Mouse (Mus musculus) heart, embryonic 15.5 days (tissue): Measurements from ENCODE around the gene Fam122c. TPM values are rescaled to one million over a fixed set of nuclear protein-coding genes. Genes with fewer than 3 reads are reported as not detected.
A peak's percentile ranks its signal among the peaks of the same experiment; 100 is the strongest.

Experiments used
- ATAC-seq: fragments of 200-750 bp; cut with Nextera tagmentation; replicated peaks from 2 replicates; pipeline ENCODE4 v1.8.0; 2017; ENCODE audit warnings: low read depth, moderate TSS enrichment; ENCODE audit not compliant: insufficient number of reproducible peaks, insufficient read depth, low FRiP score
- H3K27ac ChIP-seq: fragments of 300-500 bp; sonication (generic); 2 replicates; pipeline ENCODE4 v1.5.1; 2015; ENCODE audit warnings: mild to moderate bottlenecking, inconsistent platforms
- H3K27me3 ChIP-seq: fragments of 300-500 bp; sonication (generic); 2 replicates; pipeline ENCODE4 v1.6.1; 2015; ENCODE audit warnings: inconsistent platforms
- H3K36me3 ChIP-seq: fragments of 300-500 bp; sonication (generic); 2 replicates; pipeline ENCODE4 v1.6.1; 2015; ENCODE audit warnings: mild to moderate bottlenecking, inconsistent platforms
- H3K4me1 ChIP-seq: fragments of 300-500 bp; sonication (generic); replicated peaks from 2 replicates; pipeline ENCODE4 v1.6.1; 2015; ENCODE audit warnings: inconsistent platforms
- H3K4me2 ChIP-seq: fragments of 300-500 bp; sonication (generic); 2 replicates; pipeline ENCODE4 v1.6.1; 2015; ENCODE audit warnings: inconsistent platforms, mild to moderate bottlenecking, moderate library complexity
- H3K4me3 ChIP-seq: fragments of 300-500 bp; sonication (generic); 2 replicates; pipeline ENCODE4 v1.5.1; 2015; ENCODE audit warnings: mild to moderate bottlenecking, inconsistent platforms
- H3K9ac ChIP-seq: fragments of 300-500 bp; sonication (generic); 2 replicates; pipeline ENCODE4 v1.6.1; 2015; ENCODE audit warnings: mild to moderate bottlenecking, inconsistent platforms
- H3K9me3 ChIP-seq: fragments of 300-500 bp; sonication (generic); replicated peaks from 2 replicates; pipeline ENCODE4 v1.6.1; 2016; ENCODE audit warnings: inconsistent platforms
- WGBS: fragments of 180-500 bp; shearing (Covaris S2); methylation state at CpG from one replicate; pipeline ENCODE4 v1.1.7; 2015; ENCODE audit warnings: mixed read lengths; 5-methylcytosine and 5-hydroxymethylcytosine counted together
- polyA plus RNA-seq: library from polyadenylated mRNA; unstranded; fragments of >200 nt; fragmentation: Nextera tagmentation; extraction: Ambion mirVana; gene quantifications from 2 replicates; pipeline ENCODE4 v1.2.1, GENCODE M21; 2015

Fam122c gene
- polyA plus RNA-seq, 1 experiment from 2014 or later = not detected

GRCm38 (mm10) chrX:53370366-53370740 lies 97.1 kb downstream of the Fam122c start, which contains the start of gene Mospd1:
Mospd1 (minus strand) TSS chrX:53370502.
- Histone ChIP-seq H3K9ac (peak within 1 kb of the TSS; percentile 75), H3K4me2 (peak within 1 kb of the TSS; percentile 65), H3K4me3 (peak within 1 kb of the TSS; percentile 71), H3K27ac (peak within 1 kb of the TSS; percentile 89), H3K9me3 (no peaks in the 10 kb centered on the region), H3K4me1 (no peaks in the 10 kb centered on the region), H3K27me3 (no peaks in the 10 kb centered on the region), H3K36me3 (no peaks in the 10 kb centered on the region)
- ATAC-seq = peak; percentile 94
- 15% methylated on average over 12 of the region's 15 CpGs for WGBS

Other genes starting within 250 kb of the Fam122c start
- 5.8 TPM in 2 replicates for gene Plac1, start 33.3 kb upstream of the Fam122c start, polyA plus RNA-seq
- gene Fam122b, start 3.6 kb upstream of the Fam122c start, polyA plus RNA-seq = 22.5 and 23.1 TPM in 2 replicates
- gene Mospd1, start 97.1 kb downstream of the Fam122c start, polyA plus RNA-seq = 51.1 and 61.9 TPM in 2 replicates
- gene Etd, start 161.5 kb downstream of the Fam122c start, polyA plus RNA-seq = not detected in 2 replicates